Mouse (Mus musculus): Measurements from ENCODE around the gene Cdk14.

DNA sequence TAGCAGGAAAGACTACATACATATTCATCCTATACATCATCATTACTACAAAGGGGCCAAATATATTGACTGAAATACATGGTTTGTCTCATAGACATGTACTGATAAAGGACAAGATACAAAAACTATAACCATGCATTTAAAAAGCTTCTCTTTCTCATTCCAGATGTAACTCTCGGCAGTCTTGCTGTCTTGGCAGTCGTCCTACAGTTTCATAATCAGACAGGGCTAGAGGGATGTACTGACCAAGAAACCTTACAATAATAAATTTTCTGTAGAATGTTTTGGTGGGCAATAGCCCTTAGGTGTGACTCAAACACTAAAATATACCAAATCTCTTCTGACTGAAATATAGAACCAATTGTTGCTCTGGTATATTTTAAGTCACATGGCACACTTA lies 389.7 kb downstream of the Cdk14 start:
- TF ChIP-seq POLR2A (IDR thresholded peaks at IDR 0.05; ENCODE audit: low read depth, low read length) (no peak), CTCF (IDR thresholded peaks at IDR 0.05; ENCODE audit: extremely low read depth, insufficient read depth, insufficient read length, insufficient replicate concordance) (no peak)

All from spleen, adult 2 months (tissue).